In genomic region chr6:145934697-145935240, GRCm38 (mm10) we compare ENCODE assay signal across 8 mouse cellular contexts. TPM values are rescaled to one million over a fixed set of nuclear protein-coding genes. Genes with fewer than 3 reads are reported as not detected.
DNase-seq lines count a peak whose midpoint lies in the region; ATAC-seq and TF ChIP-seq lines count a peak whose summit lies in the region.

No protein-coding gene starts in this region.

- H3K9ac ChIP-seq in lung, embryonic 14.5 days = peak overlapping the region; percentile 79
- peak overlapping the region; percentile 81 for H3K9ac ChIP-seq in forebrain, embryonic 13.5 days
- H3K9ac ChIP-seq in kidney, embryonic 14.5 days (ENCODE audit: low read depth, low read length) = peak overlapping the region; percentile 84
- H3K9ac ChIP-seq in neural tube, embryonic 12.5 days = peak overlapping the region; percentile 66; the same call in 1 of the 2 replicates

- H3K27ac ChIP-seq in lung, embryonic 14.5 days (ENCODE audit: low read depth) = peak overlapping the region; percentile 92
- peak overlapping the region; percentile 81; the same call in 1 of the 2 replicates for H3K27ac ChIP-seq in forebrain, embryonic 13.5 days
- peak overlapping the region; percentile 86 for H3K27ac ChIP-seq in kidney, embryonic 14.5 days (ENCODE audit: low read depth, low read length)
- 0 out of 2 replicates have a peak overlapping the region, but pooled peaks have one; percentile 50 for H3K27ac ChIP-seq in neural tube, embryonic 12.5 days

- H3K4me1 ChIP-seq in lung, embryonic 14.5 days (ENCODE audit: insufficient read depth) = peaks cover 3% of the 10 kb centered on the region; the same call in 1 of the 2 replicates
- peaks cover 14% of the 10 kb centered on the region for H3K4me1 ChIP-seq in forebrain, embryonic 13.5 days
- peaks cover 10% of the 10 kb centered on the region for H3K4me1 ChIP-seq in kidney, embryonic 14.5 days (ENCODE audit: control insufficient read depth, insufficient read depth, low read length)
- peaks cover 10% of the 10 kb centered on the region for H3K4me1 ChIP-seq in neural tube, embryonic 12.5 days

- ATAC-seq in lung, embryonic 14.5 days (ENCODE audit: insufficient read depth) = peak; percentile 23; the same call in 1 of the 2 replicates
- no peak for ATAC-seq in forebrain, embryonic 13.5 days
- ATAC-seq in kidney, embryonic 14.5 days (ENCODE audit: low FRiP score, low TSS enrichment) = peak; percentile 36; the same call in 1 of the 2 replicates
- peak; percentile 45 for ATAC-seq in neural tube, embryonic 12.5 days (ENCODE audit: low FRiP score, low read depth)

- 55% methylated on average over 9 of the region's 9 CpGs for WGBS in lung, embryonic 14.5 days
- WGBS in forebrain, embryonic 13.5 days = 72% methylated on average over 9 of the region's 9 CpGs
- WGBS in kidney, embryonic 14.5 days = 66% methylated on average over 9 of the region's 9 CpGs
- WGBS in neural tube, embryonic 12.5 days = 77% methylated on average over 9 of the region's 9 CpGs

- no peak for TF ChIP-seq CTCF in lung, embryonic 14.5 days (IDR thresholded peaks at IDR 0.05; ENCODE audit: low read depth)

- no peaks in the 10 kb centered on the region; the same call in 1 of the 2 replicates for H3K9me3 ChIP-seq in lung, embryonic 14.5 days (ENCODE audit: low read depth, low read length)
- H3K9me3 ChIP-seq in forebrain, embryonic 13.5 days (replicated peaks) = no peaks in the 10 kb centered on the region
- peaks cover 3% of the 10 kb centered on the region; the same call in 1 of the 2 replicates for H3K9me3 ChIP-seq in kidney, embryonic 14.5 days (ENCODE audit: control insufficient read depth, low read length)
- no peaks in the 10 kb centered on the region for H3K9me3 ChIP-seq in neural tube, embryonic 12.5 days

- DNase-seq in lung, embryonic 14.5 days = peak; percentile 38
- no peak for DNase-seq in lung, adult 18-20 months
- no peak for DNase-seq in thymus, postnatal 4 days
- DNase-seq in left cerebral cortex, adult 9 months (ENCODE audit: low spot score in 2 of 2) = no peak
- DNase-seq in frontal cortex, adult 2 months (ENCODE audit: extremely low spot score in 1 of 2, low spot score in 1 of 2) = no peak

- no peaks in the 10 kb centered on the region for H3K36me3 ChIP-seq in lung, embryonic 14.5 days (ENCODE audit: insufficient read depth)
- H3K36me3 ChIP-seq in forebrain, embryonic 13.5 days (ENCODE audit: poor library complexity, severe bottlenecking) = no peaks in the 10 kb centered on the region
- H3K36me3 ChIP-seq in kidney, embryonic 14.5 days (ENCODE audit: control insufficient read depth, insufficient read depth, low read length) = no peaks in the 10 kb centered on the region
- H3K36me3 ChIP-seq in neural tube, embryonic 12.5 days = no peaks in the 10 kb centered on the region

- H3K27me3 ChIP-seq in lung, embryonic 14.5 days (ENCODE audit: insufficient read depth, low read length) = no peaks in the 10 kb centered on the region
- no peaks in the 10 kb centered on the region for H3K27me3 ChIP-seq in forebrain, embryonic 13.5 days
- H3K27me3 ChIP-seq in kidney, embryonic 14.5 days (ENCODE audit: control insufficient read depth, insufficient read depth, low read length) = no peaks in the 10 kb centered on the region
- H3K27me3 ChIP-seq in neural tube, embryonic 12.5 days (replicated peaks) = no peaks in the 10 kb centered on the region

- H3K4me2 ChIP-seq in lung, embryonic 14.5 days = peak overlapping the region; percentile 71
- peak overlapping the region; percentile 68 for H3K4me2 ChIP-seq in forebrain, embryonic 13.5 days
- H3K4me2 ChIP-seq in kidney, embryonic 14.5 days (replicated peaks; ENCODE audit: low read depth, low read length) = peak overlapping the region; percentile 77
- H3K4me2 ChIP-seq in neural tube, embryonic 12.5 days (replicated peaks) = peak overlapping the region; percentile 75

- peak overlapping the region; percentile 46 for H3K4me3 ChIP-seq in lung, embryonic 14.5 days (ENCODE audit: low read depth, low read length)
- peak overlapping the region; percentile 45 for H3K4me3 ChIP-seq in forebrain, embryonic 13.5 days
- peak overlapping the region; percentile 47 for H3K4me3 ChIP-seq in kidney, embryonic 14.5 days (ENCODE audit: low read length)
- peak overlapping the region; percentile 42 for H3K4me3 ChIP-seq in neural tube, embryonic 12.5 days

RNA-seq across cellular contexts. Expression of gene Sspn, which starts 3.3 kb away (rescaled TPM):
- 7.4 and 8.2 TPM in 2 replicates for polyA plus RNA-seq in lung, embryonic 14.5 days (2014; fragmentation: Nextera tagmentation; extraction: Ambion mirVana)
- 1.2 and 2.0 TPM in 2 replicates for polyA plus RNA-seq in forebrain, embryonic 13.5 days (2015; fragmentation: Nextera tagmentation; extraction: Ambion mirVana)
- polyA plus RNA-seq in kidney, embryonic 14.5 days (2014; fragmentation: Nextera tagmentation; extraction: Ambion mirVana) = 4.6 and 7.9 TPM in 2 replicates
- 3.6 and 3.7 TPM in 2 replicates for polyA plus RNA-seq in neural tube, embryonic 12.5 days (2016; fragmentation: Nextera tagmentation; extraction: Ambion mirVana)
- 5.8 and 6.5 TPM in 2 replicates for polyA plus RNA-seq in frontal cortex, adult 2 months (2012; rRNA removed)
